Mouse (Mus musculus): ENCODE results near the gene Gm8104.
"Not testable (repeated sequence)": the region's sequence is repeated elsewhere in the genome, so short reads cannot be mapped to it uniquely, and the experiment has no call there.

- not testable (repeated sequence) for TF ChIP-seq POLR2A (IDR thresholded peaks at IDR 0.05; ENCODE audit: low read depth, low read length); CTCF (IDR thresholded peaks at IDR 0.05; ENCODE audit: extremely low read depth, insufficient read depth, insufficient read length, insufficient replicate concordance)
Observed at GRCm38 (mm10) chr14:43126286-43126685, 25.9 kb downstream of the Gm8104 start.
